Mouse (Mus musculus): ENCODE results near the gene 4930579F01Rik. TPM values are rescaled to one million over a fixed set of nuclear protein-coding genes. Genes with fewer than 3 reads are reported as not detected.

The 4930579F01Rik gene
- total RNA-seq, 1 experiment from 2014 or later = not detected

GRCm38 (mm10) chr3:138118392-138118791 is 75.2 kb downstream of the 4930579F01Rik start:
- ATAC-seq (replicated peaks; ENCODE audit: low read depth, poor library complexity, severe bottlenecking) = no peak

- no peak for ATAC-seq (replicated peaks; ENCODE audit: low read depth, poor library complexity, severe bottlenecking)
Observed at GRCm38 (mm10) chr3:138116871-138117270, 76.8 kb downstream of the 4930579F01Rik start.

- ATAC-seq (replicated peaks; ENCODE audit: low read depth, poor library complexity, severe bottlenecking) = no peak
Observed at GRCm38 (mm10) chr3:138114106-138114505, 79.5 kb downstream of the 4930579F01Rik start.

Other genes with a start within 250 kb of the 4930579F01Rik start
- gene Dapp1, start 212.3 kb downstream of the 4930579F01Rik start, total RNA-seq (2017) = 387 and 417 TPM in 2 replicates
- gene 1110002E22Rik, start 128.8 kb downstream of the 4930579F01Rik start, total RNA-seq (2017) = not detected in 2 replicates
- gene Gm5105, start 126.4 kb downstream of the 4930579F01Rik start, total RNA-seq (2017) = not detected in 2 replicates
- 9.6 and 28.1 TPM in 2 replicates for gene Trmt10a, start 50.4 kb downstream of the 4930579F01Rik start, total RNA-seq (2017)
- 1.2 and 4.3 TPM in 2 replicates for gene Mttp, start 48.9 kb downstream of the 4930579F01Rik start, total RNA-seq (2017)
- gene Adh7, start 23.9 kb upstream of the 4930579F01Rik start, total RNA-seq (2017) = not detected in 2 replicates
- not detected in 2 replicates for gene Adh1, start 67.2 kb upstream of the 4930579F01Rik start, total RNA-seq (2017)
- not detected in 2 replicates for gene Adh6a, start 119.5 kb upstream of the 4930579F01Rik start, total RNA-seq (2017)
- gene Adh6b, start 147.9 kb upstream of the 4930579F01Rik start, total RNA-seq (2017) = not detected in 2 replicates
- not detected in 2 replicates for gene Adh4, start 221.6 kb upstream of the 4930579F01Rik start, total RNA-seq (2017)
- 139 and 141 TPM in 2 replicates for gene Adh5, start 249.3 kb upstream of the 4930579F01Rik start, total RNA-seq (2017)